Mouse (Mus musculus): ENCODE measurements around the gene Lsm12. TPM values are rescaled to one million over a fixed set of nuclear protein-coding genes. Genes with fewer than 3 reads are reported as not detected.
A peak's percentile ranks its signal among the peaks of the same experiment; 100 is the strongest.

Lsm12 gene
- polyA plus RNA-seq (2015; fragmentation: Nextera tagmentation; extraction: Ambion mirVana) = 74.6 and 83.4 TPM in 2 replicates

DNA sequence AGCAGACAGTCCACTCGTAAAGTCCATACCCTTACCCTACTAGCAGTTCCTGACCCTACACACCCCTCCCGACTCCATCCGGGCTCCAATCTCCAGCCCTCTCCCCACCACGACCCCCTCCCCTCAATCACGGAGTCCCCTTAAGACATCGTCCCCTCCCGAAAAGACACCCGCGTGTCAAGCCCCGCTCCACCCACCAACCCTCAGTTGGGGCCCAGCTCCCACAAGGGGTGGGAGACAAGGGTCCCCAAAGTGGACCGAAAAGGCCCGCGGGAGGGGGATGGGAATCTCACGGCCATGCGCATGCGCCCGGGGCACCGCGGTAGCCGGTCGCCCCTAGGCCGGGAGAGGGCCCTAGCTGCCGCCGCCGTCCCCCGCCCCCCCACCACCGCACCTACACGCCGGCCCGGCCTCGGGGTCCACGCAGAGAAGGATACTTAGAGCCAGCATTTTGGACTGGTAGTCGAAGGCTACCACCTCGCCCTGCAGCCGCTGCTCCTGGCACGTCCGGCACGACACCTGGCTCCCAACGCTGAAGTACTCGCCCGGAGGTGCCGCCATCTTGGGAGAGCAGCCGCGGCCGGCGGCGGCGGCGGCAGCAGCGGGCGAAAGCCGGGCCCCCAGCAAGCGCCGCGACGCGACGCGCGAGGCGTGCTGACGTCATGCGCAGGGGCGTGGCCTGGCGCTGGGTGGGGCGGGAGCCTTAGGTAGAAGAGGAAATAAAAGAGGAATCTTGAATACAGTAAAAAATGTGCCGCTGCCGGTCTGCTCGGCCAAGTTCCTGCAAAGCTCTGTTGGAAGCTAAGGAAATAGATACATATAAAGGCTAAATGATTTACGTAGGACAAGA is at the start of gene Lsm12:
Gene Lsm12 (minus strand): TSS at position 651 of the 850 bp plus-strand sequence.
- H3K27ac ChIP-seq = peak within 1 kb of the TSS; percentile 96
- H3K36me3 ChIP-seq = peaks cover 18% of the 10 kb centered on the region; the same call in 1 of the 2 replicates
- peak within 1 kb of the TSS; percentile 90 for H3K9ac ChIP-seq
- peak; percentile 89 for ATAC-seq (replicated peaks; ENCODE audit: insufficient number of reproducible peaks, insufficient read depth, low FRiP score, low read depth)
- H3K4me2 ChIP-seq = peak within 1 kb of the TSS; percentile 72
- no peaks in the 10 kb centered on the region for H3K27me3 ChIP-seq
- H3K4me1 ChIP-seq (replicated peaks) = peaks cover 16% of the 10 kb centered on the region
- no peaks in the 10 kb centered on the region for H3K9me3 ChIP-seq (replicated peaks)
- H3K4me3 ChIP-seq = peak within 1 kb of the TSS; percentile 87
- under 1% methylated on average over 70 of the region's 70 CpGs for WGBS

GRCm38 (mm10) chr11:102230006-102230741 is 45.1 kb upstream of the Lsm12 start, which contains the start of gene Hdac5:
Hdac5 (minus strand) TSS chr11:102230166.
- H3K4me3 ChIP-seq = peak within 1 kb of the TSS; percentile 89
- H3K27ac ChIP-seq = peak within 1 kb of the TSS; percentile 91
- under 1% methylated on average over 49 of the region's 49 CpGs for WGBS
- no peaks in the 10 kb centered on the region for H3K27me3 ChIP-seq
- H3K4me2 ChIP-seq = peak within 1 kb of the TSS; percentile 84
- peaks cover 47% of the 10 kb centered on the region for H3K4me1 ChIP-seq (replicated peaks)
- peak within 1 kb of the TSS; percentile 92 for H3K9ac ChIP-seq
- H3K9me3 ChIP-seq (replicated peaks) = no peaks in the 10 kb centered on the region
- ATAC-seq (replicated peaks; ENCODE audit: insufficient number of reproducible peaks, insufficient read depth, low FRiP score, low read depth) = peak; percentile 91
- H3K36me3 ChIP-seq = no peaks in the 10 kb centered on the region

DNA sequence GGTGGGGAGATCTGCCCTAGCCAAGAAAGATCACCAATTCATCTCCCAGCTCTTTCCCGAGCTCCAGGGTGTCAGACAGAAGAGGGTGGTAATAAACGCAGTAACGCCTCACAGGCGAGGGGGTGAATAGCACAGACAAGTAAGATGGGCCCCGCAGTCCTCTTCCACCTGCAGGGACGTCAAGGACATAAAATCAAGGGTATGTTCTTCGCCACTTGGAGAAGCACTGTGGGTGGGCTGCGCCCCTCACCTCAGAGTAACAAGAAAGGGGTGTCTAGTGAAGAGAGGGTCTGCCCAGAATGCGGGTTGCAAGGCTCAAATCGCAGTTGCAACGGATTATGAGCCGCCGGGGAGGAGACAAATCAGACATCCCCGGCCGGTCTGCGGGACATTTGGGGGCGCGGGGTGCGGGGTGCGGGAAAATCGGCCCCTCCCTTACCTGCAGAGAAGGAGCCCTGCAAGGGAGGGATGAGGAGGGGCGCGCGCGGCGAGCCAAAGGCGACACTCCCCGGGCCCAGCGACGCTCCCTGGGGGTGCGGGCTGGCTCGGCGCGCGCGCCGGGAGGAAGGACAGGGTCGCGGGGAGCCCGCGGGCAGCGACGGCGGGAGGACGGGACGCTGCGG is 44.3 kb upstream of the Lsm12 start:
- H3K4me1 ChIP-seq (replicated peaks) = peaks cover 54% of the 10 kb centered on the region

DNA sequence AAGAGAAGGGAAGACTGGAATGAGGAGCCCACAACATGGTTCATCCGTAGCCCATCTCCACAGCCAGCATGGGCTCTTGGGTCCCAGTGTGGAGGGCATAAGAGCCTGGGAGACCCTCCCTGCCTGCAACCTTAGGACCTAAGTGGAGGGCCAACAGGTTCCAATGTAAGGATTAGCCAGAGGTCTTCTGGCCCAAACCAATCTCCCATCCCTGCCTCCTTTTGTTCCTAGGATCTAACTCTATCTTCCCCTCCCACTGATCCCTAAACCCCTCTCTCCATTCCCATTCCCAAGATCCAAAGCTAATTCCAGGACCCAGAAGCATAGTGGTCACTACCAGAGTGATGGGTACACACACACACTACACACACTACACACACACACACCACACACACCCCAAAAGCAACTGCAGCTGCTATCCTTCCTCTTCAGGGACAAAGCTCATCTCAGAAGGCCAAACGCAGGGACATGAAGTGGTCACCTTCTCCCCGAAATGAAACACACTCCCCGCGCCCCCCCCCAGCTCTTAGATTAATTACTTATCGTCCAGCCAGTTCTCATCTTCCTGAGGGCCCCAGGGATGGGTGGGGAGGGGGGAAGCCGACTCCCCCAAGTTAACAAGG is 43.7 kb upstream of the Lsm12 start:
- peak overlapping the region; percentile 92 for H3K9ac ChIP-seq
- 16% methylated on average over 7 of the region's 7 CpGs for WGBS
- ATAC-seq (replicated peaks; ENCODE audit: insufficient number of reproducible peaks, insufficient read depth, low FRiP score, low read depth) = no peak
- H3K27me3 ChIP-seq = no peaks in the 10 kb centered on the region
- H3K4me2 ChIP-seq = peak overlapping the region; percentile 84
- H3K36me3 ChIP-seq = no peaks in the 10 kb centered on the region
- peak overlapping the region; percentile 89 for H3K4me3 ChIP-seq
- peaks cover 59% of the 10 kb centered on the region for H3K4me1 ChIP-seq (replicated peaks)
- H3K9me3 ChIP-seq (replicated peaks) = no peaks in the 10 kb centered on the region
- 0 out of 2 replicates have a peak overlapping the region, but pooled peaks have one; percentile 91 for H3K27ac ChIP-seq

More for the DNA sequence above, 44.3 kb upstream of the Lsm12 start:
- peak; percentile 36; the same call in 1 of the 2 replicates for ATAC-seq (replicated peaks; ENCODE audit: insufficient number of reproducible peaks, insufficient read depth, low FRiP score, low read depth)
- Histone ChIP-seq H3K9ac (peak overlapping the region; percentile 92), H3K4me3 (peak overlapping the region; percentile 89), H3K27ac (peak overlapping the region; percentile 91), H3K4me2 (peak overlapping the region; percentile 84), H3K36me3 (no peaks in the 10 kb centered on the region), H3K9me3 (replicated peaks) (no peaks in the 10 kb centered on the region), H3K27me3 (no peaks in the 10 kb centered on the region)
- WGBS = under 1% methylated on average over 47 of the region's 47 CpGs

DNA sequence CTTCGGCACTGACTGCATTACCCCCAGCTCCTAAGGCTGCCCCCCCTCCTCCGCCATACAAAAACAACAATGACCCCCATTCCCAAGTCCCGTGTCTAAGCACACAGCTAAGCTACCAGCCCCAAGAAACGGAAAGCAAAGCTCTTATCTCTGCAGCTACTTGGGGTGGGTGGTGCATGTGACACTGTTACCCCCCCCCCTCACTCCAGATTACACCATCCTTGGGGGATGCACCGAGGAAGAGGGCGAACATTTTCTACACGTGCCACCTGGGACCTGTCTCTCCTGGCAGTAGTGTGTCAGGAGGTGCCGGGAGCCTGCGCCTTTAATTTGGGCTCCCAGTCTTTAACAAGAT is 43.1 kb upstream of the Lsm12 start:
- Histone ChIP-seq H3K9me3 (replicated peaks) (no peaks in the 10 kb centered on the region), H3K4me3 (peak overlapping the region; percentile 89), H3K27me3 (no peaks in the 10 kb centered on the region), H3K27ac (no peak overlapping the region), H3K4me1 (replicated peaks) (peaks cover 65% of the 10 kb centered on the region), H3K4me2 (peak overlapping the region; percentile 84), H3K9ac (peak overlapping the region; percentile 92), H3K36me3 (no peaks in the 10 kb centered on the region)
- no peak for ATAC-seq (replicated peaks; ENCODE audit: insufficient number of reproducible peaks, insufficient read depth, low FRiP score, low read depth)
- WGBS = 19% methylated on average over 9 of the region's 9 CpGs

GRCm38 (mm10) chr11:102227270-102228190 is 42.4 kb upstream of the Lsm12 start:
- H3K27ac ChIP-seq = no peak overlapping the region
- H3K27me3 ChIP-seq = no peaks in the 10 kb centered on the region
- peak overlapping the region; percentile 89 for H3K4me3 ChIP-seq
- H3K4me1 ChIP-seq (replicated peaks) = peaks cover 71% of the 10 kb centered on the region
- no peaks in the 10 kb centered on the region for H3K9me3 ChIP-seq (replicated peaks)
- H3K36me3 ChIP-seq = no peaks in the 10 kb centered on the region
- H3K9ac ChIP-seq = peak overlapping the region; percentile 92; the same call in 1 of the 2 replicates
- peak overlapping the region; percentile 84 for H3K4me2 ChIP-seq
- ATAC-seq (replicated peaks; ENCODE audit: insufficient number of reproducible peaks, insufficient read depth, low FRiP score, low read depth) = no peak
- 20% methylated on average over 12 of the region's 12 CpGs for WGBS

DNA sequence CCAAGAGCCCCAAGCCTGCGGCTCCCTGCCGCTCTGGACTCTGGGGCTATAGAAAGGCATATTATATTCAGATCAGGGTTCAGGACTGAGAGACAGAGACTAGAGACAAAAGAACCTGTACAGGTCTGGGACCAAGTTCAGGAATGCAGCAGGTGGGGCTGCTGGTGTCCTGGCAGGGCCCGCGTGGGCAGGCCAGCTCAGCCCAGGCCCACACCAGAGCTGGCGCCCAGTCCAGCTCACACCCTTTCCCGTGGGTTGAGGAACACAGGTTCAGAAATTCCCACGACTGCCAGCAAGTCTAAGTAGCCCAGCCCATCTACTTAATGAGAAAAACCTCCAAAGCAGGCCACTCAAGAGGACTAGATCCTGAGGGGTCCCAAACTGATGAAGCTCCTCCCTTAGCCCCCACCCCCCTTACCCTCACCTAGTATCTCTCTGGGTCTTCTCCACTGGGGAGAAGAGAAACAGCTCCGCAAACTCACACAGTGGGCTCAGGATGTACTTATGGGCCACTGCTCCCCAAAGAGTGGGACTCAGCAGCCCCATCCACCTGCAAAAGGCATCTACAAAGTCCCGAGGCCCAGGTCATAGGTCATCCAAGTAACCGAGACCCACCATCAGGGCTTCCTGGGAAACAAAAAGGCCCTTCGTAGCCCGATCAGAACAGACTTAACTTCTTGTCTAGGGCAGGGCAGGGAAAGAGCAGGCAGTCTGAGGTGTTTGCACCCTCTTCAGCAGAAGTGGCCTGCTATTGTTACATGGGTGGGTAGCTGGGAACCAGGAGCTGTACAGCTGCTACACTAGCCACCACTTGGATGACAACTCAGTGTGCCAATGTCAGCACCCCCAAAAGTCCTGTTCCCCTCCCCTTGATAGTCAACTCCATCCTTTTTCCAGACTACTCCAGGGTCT is 41.2 kb upstream of the Lsm12 start:
- Histone ChIP-seq H3K9me3 (replicated peaks) (no peaks in the 10 kb centered on the region), H3K36me3 (no peaks in the 10 kb centered on the region), H3K4me3 (no peak overlapping the region), H3K4me1 (replicated peaks) (peaks cover 81% of the 10 kb centered on the region), H3K9ac (no peak overlapping the region), H3K4me2 (no peak overlapping the region), H3K27me3 (no peaks in the 10 kb centered on the region), H3K27ac (no peak overlapping the region)
- WGBS = 73% methylated on average over 12 of the region's 12 CpGs
- no peak for ATAC-seq (replicated peaks; ENCODE audit: insufficient number of reproducible peaks, insufficient read depth, low FRiP score, low read depth)

- no peaks in the 10 kb centered on the region for H3K27me3 ChIP-seq
- H3K27ac ChIP-seq = peak overlapping the region; percentile 42
- no peaks in the 10 kb centered on the region for H3K36me3 ChIP-seq
- H3K9ac ChIP-seq = peak overlapping the region; percentile 19; the same call in 1 of the 2 replicates
- H3K4me1 ChIP-seq (replicated peaks) = peaks cover 88% of the 10 kb centered on the region
- WGBS = 64% methylated on average over 5 of the region's 5 CpGs
- no peak for ATAC-seq (replicated peaks; ENCODE audit: insufficient number of reproducible peaks, insufficient read depth, low FRiP score, low read depth)
- no peaks in the 10 kb centered on the region for H3K9me3 ChIP-seq (replicated peaks)
- peak overlapping the region; percentile 26; the same call in 1 of the 2 replicates for H3K4me3 ChIP-seq
- peak overlapping the region; percentile 59 for H3K4me2 ChIP-seq
Measured at GRCm38 (mm10) chr11:102225221-102225620, 40.1 kb upstream of the Lsm12 start.

DNA sequence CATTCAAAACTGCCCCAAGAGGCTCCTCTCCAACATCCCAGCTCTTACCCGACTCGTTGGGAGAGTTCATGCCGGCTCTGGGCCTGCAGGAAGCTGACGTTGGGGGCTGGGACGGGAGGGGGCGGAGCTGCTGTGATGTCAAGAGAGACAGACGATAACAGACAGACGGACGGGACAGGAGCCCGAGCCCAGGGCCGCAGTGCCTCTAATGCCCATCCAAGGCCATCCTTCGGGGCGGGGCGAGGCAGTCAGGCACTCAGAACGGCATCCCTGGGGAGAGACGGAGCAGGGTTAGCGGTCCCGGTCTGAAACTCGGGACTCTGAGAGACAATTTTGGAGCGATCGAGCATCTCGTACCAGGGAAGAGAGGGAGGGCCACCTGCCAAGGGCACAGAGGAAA is 39.6 kb upstream of the Lsm12 start:
- 10% methylated on average over 22 of the region's 22 CpGs for WGBS
- ATAC-seq (replicated peaks; ENCODE audit: insufficient number of reproducible peaks, insufficient read depth, low FRiP score, low read depth) = no peak
- H3K27ac ChIP-seq = peak overlapping the region; percentile 42
- peak overlapping the region; percentile 59 for H3K4me2 ChIP-seq
- H3K36me3 ChIP-seq = no peaks in the 10 kb centered on the region
- H3K9me3 ChIP-seq (replicated peaks) = no peaks in the 10 kb centered on the region
- no peaks in the 10 kb centered on the region for H3K27me3 ChIP-seq
- H3K4me1 ChIP-seq (replicated peaks) = peaks cover 93% of the 10 kb centered on the region
- peak overlapping the region; percentile 19; the same call in 1 of the 2 replicates for H3K9ac ChIP-seq
- peak overlapping the region; percentile 26 for H3K4me3 ChIP-seq
